Mouse (Mus musculus) sigmoid colon, adult 10 weeks (tissue): ENCODE results near the gene Aifm1. TPM values are rescaled to one million over a fixed set of nuclear protein-coding genes. Genes with fewer than 3 reads are reported as not detected.

Experiments used
- polyA plus RNA-seq: library from polyadenylated mRNA; stranded (reverse); fragments of 350-450 nt; fragmentation: Illumina TruSeq; extraction: RNeasy Lipid Tissue Mini Kit (QIAGEN cat#74804); gene quantifications from one replicate; pipeline ENCODE4 v1.2.3, GENCODE M21; 2014; ENCODE audit warnings: low read depth, low replicate concordance

The Aifm1 gene
- polyA plus RNA-seq = 74.9 TPM

GRCm38 (mm10) chrX:48513166-48513807 is at the start of gene Aifm1:
Gene Aifm1, minus strand, starts transcription at chrX:48513563.

GRCm38 (mm10) chrX:48518808-48519548 is 5.6 kb upstream of the Aifm1 start, which contains the start of gene Rab33a:
Gene Rab33a, plus strand, starts transcription at chrX:48519285.

GRCm38 (mm10) chrX:48462754-48463507 is 50.4 kb downstream of the Aifm1 start, which contains the start of gene Elf4:
Gene Elf4, minus strand, starts transcription at chrX:48463132.

Other genes with a start within 250 kb of the Aifm1 start
- 1.3 TPM for gene Bcorl1, start 172.2 kb downstream of the Aifm1 start, polyA plus RNA-seq
- gene Elf4, start 50.4 kb downstream of the Aifm1 start, polyA plus RNA-seq = 32.9 TPM
- 0.91 TPM for gene Rab33a, start 5.7 kb upstream of the Aifm1 start, polyA plus RNA-seq
- gene Zfp280c, start 80.9 kb upstream of the Aifm1 start, polyA plus RNA-seq = 33.6 TPM
- gene Slc25a14, start 109.8 kb upstream of the Aifm1 start, polyA plus RNA-seq = 16.5 TPM
- gene Gpr119, start 160.9 kb upstream of the Aifm1 start, polyA plus RNA-seq = 2.3 TPM
- 6.1 TPM for gene Rbmx2, start 181.4 kb upstream of the Aifm1 start, polyA plus RNA-seq